Mouse (Mus musculus) heart, embryonic 11.5 days (tissue): ENCODE results near the gene Hsd3b5. TPM values are rescaled to one million over a fixed set of nuclear protein-coding genes. Genes with fewer than 3 reads are reported as not detected.
"Not testable (repeated sequence)": the region's sequence is repeated elsewhere in the genome, so short reads cannot be mapped to it uniquely, and the experiment has no call there.

ENCODE experiments used
- ATAC-seq: fragments of 200-750 bp; cut with Nextera tagmentation; replicated peaks from 2 replicates; pipeline ENCODE4 v1.8.0; 2017; ENCODE audit warnings: moderate library complexity; ENCODE audit not compliant: insufficient number of reproducible peaks, low FRiP score, low TSS enrichment
- H3K27ac ChIP-seq: fragments of 300-500 bp; sonication (generic); 2 replicates; pipeline ENCODE4 v1.5.1; 2014; ENCODE audit warnings: mild to moderate bottlenecking, low read depth, low read length
- H3K27me3 ChIP-seq: fragments of 300-500 bp; sonication (generic); 2 replicates; pipeline ENCODE4 v1.6.1; 2014; ENCODE audit warnings: mild to moderate bottlenecking, low read length, mixed read lengths; ENCODE audit not compliant: control insufficient read depth, insufficient read depth
- H3K36me3 ChIP-seq: fragments of 300-500 bp; sonication (generic); 2 replicates; pipeline ENCODE4 v1.6.1; 2014; ENCODE audit warnings: mild to moderate bottlenecking, low read length, moderate library complexity, mixed read lengths; ENCODE audit not compliant: control insufficient read depth, insufficient read depth
- H3K4me1 ChIP-seq: fragments of 300-500 bp; sonication (generic); 2 replicates; pipeline ENCODE4 v1.6.1; 2014; ENCODE audit warnings: low read length; ENCODE audit not compliant: control insufficient read depth, insufficient read depth
- H3K4me2 ChIP-seq: fragments of 300-500 bp; sonication (generic); 2 replicates; pipeline ENCODE4 v1.6.1; 2014; ENCODE audit warnings: mild to moderate bottlenecking, moderate library complexity
- H3K4me3 ChIP-seq: fragments of 300-500 bp; sonication (generic); 2 replicates; pipeline ENCODE4 v1.5.1; 2014; ENCODE audit warnings: low read depth, low read length
- H3K9ac ChIP-seq: fragments of 300-500 bp; sonication (generic); 2 replicates; pipeline ENCODE4 v1.6.1; 2014; ENCODE audit warnings: mild to moderate bottlenecking, low read depth, low read length, moderate library complexity
- H3K9me3 ChIP-seq: fragments of 300-500 bp; sonication (generic); replicated peaks from 2 replicates; pipeline ENCODE4 v1.6.1; 2016; ENCODE audit warnings: low read length; ENCODE audit not compliant: control insufficient read depth
- WGBS: fragments of 180-500 bp; shearing (Covaris S2); extraction: QIAGEN DNeasy Blood & Tissue Kit; methylation state at CpG from one replicate; pipeline ENCODE4 v1.1.7; 2014; ENCODE audit not compliant: insufficient replicate concordance; 5-methylcytosine and 5-hydroxymethylcytosine counted together
- polyA plus RNA-seq: library from polyadenylated mRNA; unstranded; fragments of >200 nt; fragmentation: Nextera tagmentation; extraction: Ambion mirVana; gene quantifications from 2 replicates; pipeline ENCODE4 v1.2.1, GENCODE M21; 2014

Gene Hsd3b5
- polyA plus RNA-seq = not detected in 2 replicates

DNA sequence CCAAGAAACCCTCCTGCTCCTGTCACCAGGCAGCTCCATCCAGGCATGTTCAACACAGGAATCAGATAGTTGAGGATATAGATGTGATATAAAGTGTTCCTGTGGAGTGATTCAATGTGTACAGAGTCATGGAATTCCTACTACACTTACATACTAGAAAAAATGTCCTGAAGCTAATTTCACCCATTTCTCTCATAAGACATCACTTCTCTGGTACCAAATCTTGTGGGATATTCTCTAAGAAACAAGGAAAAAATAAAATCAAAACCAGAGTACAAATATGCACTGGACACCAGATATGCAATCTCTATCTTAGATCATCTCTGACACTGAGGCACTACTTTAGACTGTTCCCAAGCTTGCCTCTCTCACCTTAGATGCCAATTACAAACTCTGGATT, at the start of gene Hsd3b5:
TSS of gene Hsd3b5 (minus strand) at position 101 of the 400 bp plus-strand sequence.
- H3K4me3 ChIP-seq = no peak within 1 kb of the TSS
- no peaks in the 10 kb centered on the region for H3K27me3 ChIP-seq
- H3K27ac ChIP-seq = no peak within 1 kb of the TSS
- H3K9ac ChIP-seq = no peak within 1 kb of the TSS
- H3K4me1 ChIP-seq = no peaks in the 10 kb centered on the region
- ATAC-seq = no peak
- no peak within 1 kb of the TSS for H3K4me2 ChIP-seq
- no peaks in the 10 kb centered on the region for H3K36me3 ChIP-seq
- H3K9me3 ChIP-seq = no peaks in the 10 kb centered on the region

DNA sequence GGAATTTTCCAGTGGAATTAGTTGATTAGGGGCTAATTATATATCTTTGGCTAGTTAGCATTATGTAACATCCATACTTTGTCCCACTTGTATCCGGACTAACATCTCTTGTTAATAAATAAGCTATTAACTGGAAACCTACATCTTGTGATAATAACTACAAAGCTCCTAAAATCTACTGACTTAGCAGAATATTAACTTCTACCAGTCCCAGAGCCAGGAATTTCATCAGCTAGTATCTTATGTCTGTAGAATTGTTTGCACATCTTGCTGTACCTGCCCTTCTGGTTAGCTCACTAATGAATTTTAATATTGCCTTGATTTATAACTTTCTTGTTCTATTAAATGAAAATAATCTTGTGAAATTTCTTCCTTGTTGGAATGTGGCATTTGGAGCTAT, 5.1 kb upstream of the Hsd3b5 start:
- ATAC-seq = no peak

DNA sequence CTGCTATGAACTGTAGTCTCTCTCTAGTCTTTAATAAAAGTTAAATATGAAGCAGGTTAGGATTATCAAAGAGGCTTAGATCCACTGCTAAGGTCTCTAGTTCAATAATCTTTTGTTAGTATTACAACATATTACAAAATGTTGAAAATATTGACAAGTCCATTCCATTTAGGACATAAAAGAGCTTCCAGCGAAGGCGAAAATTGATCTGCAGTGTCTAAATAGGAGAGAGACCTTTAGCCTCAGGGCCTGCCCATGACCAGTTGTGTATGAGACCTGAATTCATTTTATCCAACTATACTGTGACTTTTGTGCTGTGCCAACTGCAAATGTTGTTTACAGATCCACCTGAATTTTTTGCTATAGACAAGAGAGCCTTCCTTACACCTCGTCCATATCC, 419 bp downstream of the Hsd3b5 start:
- H3K9me3 ChIP-seq = no peaks in the 10 kb centered on the region
- H3K4me2 ChIP-seq = no peak overlapping the region
- H3K4me1 ChIP-seq = no peaks in the 10 kb centered on the region
- H3K4me3 ChIP-seq = no peak overlapping the region
- no peak for ATAC-seq
- 67% methylated on average over 3 of the region's 3 CpGs for WGBS
- H3K27ac ChIP-seq = no peak overlapping the region
- no peaks in the 10 kb centered on the region for H3K27me3 ChIP-seq
- no peak overlapping the region for H3K9ac ChIP-seq
- no peaks in the 10 kb centered on the region for H3K36me3 ChIP-seq

More for the DNA sequence above, 5.1 kb upstream of the Hsd3b5 start:
- Histone ChIP-seq H3K9me3 (no peaks in the 10 kb centered on the region), H3K4me1 (no peaks in the 10 kb centered on the region), H3K27me3 (no peaks in the 10 kb centered on the region), H3K4me3 (no peak overlapping the region), H3K4me2 (no peak overlapping the region), H3K9ac (no peak overlapping the region), H3K36me3 (no peaks in the 10 kb centered on the region), H3K27ac (no peak overlapping the region)
- 80% methylated on average over 1 of the region's 1 CpGs for WGBS

DNA sequence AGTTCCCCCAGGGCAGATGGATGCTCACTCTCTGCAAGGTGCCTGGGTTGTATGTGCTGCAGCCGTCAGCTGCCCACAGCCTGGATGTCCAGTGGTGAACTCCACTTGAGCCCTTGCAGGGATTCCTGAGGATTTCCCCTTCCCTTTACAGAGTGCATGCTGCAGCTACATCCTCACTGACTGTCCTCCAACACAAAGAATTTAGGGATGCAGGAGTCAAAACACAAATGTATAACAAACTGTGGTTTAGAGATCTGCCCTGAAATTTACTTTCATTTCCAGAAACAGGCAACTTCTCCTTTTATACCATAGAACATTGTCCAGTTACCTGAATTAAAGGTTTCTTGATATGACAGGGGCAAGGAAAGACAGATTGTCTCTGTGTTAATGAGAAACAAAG, 13.3 kb downstream of the Hsd3b5 start:
- H3K4me1 ChIP-seq, H3K27ac ChIP-seq, H3K27me3 ChIP-seq, H3K9ac ChIP-seq, H3K9me3 ChIP-seq, H3K4me3 ChIP-seq, H3K36me3 ChIP-seq, H3K4me2 ChIP-seq, ATAC-seq: not testable (repeated sequence)
- WGBS = 80% methylated on average over 1 of the region's 1 CpGs

- not testable (repeated sequence) for ATAC-seq, H3K27me3 ChIP-seq, H3K9me3 ChIP-seq, H3K4me1 ChIP-seq, H3K36me3 ChIP-seq, H3K9ac ChIP-seq, H3K27ac ChIP-seq, H3K4me3 ChIP-seq, H3K4me2 ChIP-seq
- 19% methylated on average over 2 of the region's 2 CpGs for WGBS
Measured at GRCm38 (mm10) chr3:98616244-98616643, 13.8 kb downstream of the Hsd3b5 start.

GRCm38 (mm10) chr3:98614406-98614927, 15.6 kb downstream of the Hsd3b5 start:
- not testable (repeated sequence) for ATAC-seq, H3K4me2 ChIP-seq, H3K4me1 ChIP-seq, H3K27ac ChIP-seq, H3K9ac ChIP-seq, H3K27me3 ChIP-seq, H3K9me3 ChIP-seq, H3K4me3 ChIP-seq, H3K36me3 ChIP-seq
- WGBS = 61% methylated on average over 2 of the region's 2 CpGs

GRCm38 (mm10) chr3:98613963-98614362, 16.1 kb downstream of the Hsd3b5 start:
- H3K9ac ChIP-seq = no peak overlapping the region
- no peak overlapping the region for H3K4me3 ChIP-seq
- no peak for ATAC-seq

GRCm38 (mm10) chr3:98613540-98613939, 16.5 kb downstream of the Hsd3b5 start:
- H3K27me3 ChIP-seq, H3K4me3 ChIP-seq, ATAC-seq, H3K9me3 ChIP-seq, H3K9ac ChIP-seq, H3K4me1 ChIP-seq, H3K27ac ChIP-seq, H3K36me3 ChIP-seq, H3K4me2 ChIP-seq: not testable (repeated sequence)

More at GRCm38 (mm10) chr3:98613963-98614362, 16.1 kb downstream of the Hsd3b5 start:
- Histone ChIP-seq H3K4me2 (no peak overlapping the region), H3K4me1 (no peaks in the 10 kb centered on the region), H3K27ac (no peak overlapping the region), H3K27me3 (no peaks in the 10 kb centered on the region), H3K9me3 (no peaks in the 10 kb centered on the region), H3K36me3 (no peaks in the 10 kb centered on the region)

GRCm38 (mm10) chr3:98588707-98589106, 41.3 kb downstream of the Hsd3b5 start, which contains the start of gene Gm10681:
Gm10681 (minus strand) TSS chr3:98588807.
- Histone ChIP-seq H3K27ac (no peak within 1 kb of the TSS), H3K9me3 (no peaks in the 10 kb centered on the region), H3K9ac (no peak within 1 kb of the TSS), H3K4me3 (no peak within 1 kb of the TSS), H3K36me3 (no peaks in the 10 kb centered on the region), H3K4me1 (no peaks in the 10 kb centered on the region), H3K4me2 (no peak within 1 kb of the TSS), H3K27me3 (no peaks in the 10 kb centered on the region)
- no peak for ATAC-seq
